Mouse (Mus musculus) Patski (cell line): ENCODE measurements around the gene Vmn1r206. TPM values are rescaled to one million over a fixed set of nuclear protein-coding genes. Genes with fewer than 3 reads are reported as not detected.
"Not testable (repeated sequence)": the region's sequence is repeated elsewhere in the genome, so short reads cannot be mapped to it uniquely, and the experiment has no call there.

Experiments used
- ATAC-seq: fragments of 100-300 bp; one replicate; pipeline ENCODE4 v1.8.0; 2021
- CTCF ChIA-PET: fragments of 350-600 bp; sonication (Branson Sonifier 250); formaldehyde crosslinking; loops from one replicate; lab custom pipeline; 2022; ENCODE audit warnings: inconsistent platforms; lab: Charles Lee
- POLR2A ChIA-PET: fragments of 350-600 bp; sonication (Branson Sonifier 250); formaldehyde crosslinking; loops from one replicate; lab custom pipeline; 2022; ENCODE audit warnings: antibody characterized with exemption, inconsistent platforms; lab: Charles Lee
- DNase-seq: peaks from one replicate; pipeline ENCODE4 v3.0.0-alpha.2; 2011; ENCODE audit warnings: low read depth, low spot score
- H3K27me3 ChIP-seq: fragments of 371-371 bp; one replicate; pipeline ENCODE4 v1.5.1; 2021
- CTCF ChIP-seq: fragments of 100-300 bp; IDR thresholded peaks from one replicate; pipeline ENCODE4 v1.5.1; 2021
- in situ Hi-C: fragments of 300-500 bp; cut with MboI; formaldehyde crosslinking; loops from 3 replicates; pipeline ENCODE4 v1.11.1; 2018; ENCODE audit warnings: low pct_unique_long_range_greater_than_20kb, mixed read lengths
- polyA plus RNA-seq: library from polyadenylated mRNA; unstranded; gene quantifications from one replicate; pipeline ENCODE4 v1.2.3, GENCODE M21; 2021

Vmn1r206 gene
- polyA plus RNA-seq: not detected

GRCm38 (mm10) chr13:22624151-22624550 is at the start of gene Vmn1r206:
Gene Vmn1r206 (minus strand): TSS chr13:22624251.
- in situ Hi-C loops, H3K27me3 ChIP-seq, ATAC-seq, CTCF ChIA-PET, POLR2A ChIA-PET, DNase-seq: not testable (repeated sequence)

GRCm38 (mm10) chr13:22592900-22593299 is 31.2 kb downstream of the Vmn1r206 start, which contains the start of gene Vmn1r205:
Gene Vmn1r205 (minus strand): TSS chr13:22593000.
- DNase-seq: no peak
- no peak for TF ChIP-seq CTCF
- in situ Hi-C loops: no loop called here
- POLR2A ChIA-PET: no interaction called here
- no peaks in the 10 kb centered on the region for H3K27me3 ChIP-seq
- no peak for ATAC-seq
- CTCF ChIA-PET: no interaction called here

- H3K27me3 ChIP-seq, POLR2A ChIA-PET, in situ Hi-C loops, DNase-seq, ATAC-seq, CTCF ChIA-PET: not testable (repeated sequence)
Observed at GRCm38 (mm10) chr13:22583336-22583735, 40.7 kb downstream of the Vmn1r206 start.

- POLR2A ChIA-PET, H3K27me3 ChIP-seq, ATAC-seq, in situ Hi-C loops, DNase-seq, CTCF ChIA-PET: not testable (repeated sequence)
Observed at GRCm38 (mm10) chr13:22574911-22575310, 49.1 kb downstream of the Vmn1r206 start.

Other genes with a start within 250 kb of the Vmn1r206 start
- not detected for gene Vmn1r199, start 244.4 kb downstream of the Vmn1r206 start, polyA plus RNA-seq
- gene Vmn1r200, start 233.9 kb downstream of the Vmn1r206 start, polyA plus RNA-seq: not detected
- gene Vmn1r201, start 152.3 kb downstream of the Vmn1r206 start, polyA plus RNA-seq: not detected
- gene Vmn1r202, start 118.9 kb downstream of the Vmn1r206 start, polyA plus RNA-seq: not detected
- gene Vmn1r203, start 106.1 kb downstream of the Vmn1r206 start, polyA plus RNA-seq: 0.10 TPM
- not detected for gene Vmn1r204, start 71.1 kb downstream of the Vmn1r206 start, polyA plus RNA-seq
- not detected for gene Vmn1r205, start 31.3 kb downstream of the Vmn1r206 start, polyA plus RNA-seq
- not detected for gene Vmn1r207-ps, start 105.4 kb upstream of the Vmn1r206 start, polyA plus RNA-seq
- not detected for gene Vmn1r208, start 153.1 kb upstream of the Vmn1r206 start, polyA plus RNA-seq
- not detected for gene Vmn1r209, start 185.4 kb upstream of the Vmn1r206 start, polyA plus RNA-seq
- not detected for gene Vmn1r210, start 207.1 kb upstream of the Vmn1r206 start, polyA plus RNA-seq
- not detected for gene Vmn1r211, start 233.3 kb upstream of the Vmn1r206 start, polyA plus RNA-seq